Mouse (Mus musculus) embryonic stem cell, embryonic (primary cell): ENCODE data around the gene Acaa1b.

ENCODE experiments used
- CTCF ChIA-PET, 4 experiments: fragments of 300-600 bp in 2 of 4; fragments of 350-600 bp in 2 of 4; sonication (Branson Sonifier 250); formaldehyde crosslinking; loops; one replicate each; lab custom pipeline; 2022; ENCODE audit warnings: inconsistent platforms in 2 of 4; lab: Charles Lee
- POLR2A ChIA-PET, 4 experiments: fragments of 300-600 bp in 2 of 4; fragments of 350-600 bp in 2 of 4; sonication (Branson Sonifier 250); formaldehyde crosslinking; loops; one replicate each; lab custom pipeline; 2022; ENCODE audit warnings: antibody characterized with exemption in 4 of 4, inconsistent platforms in 1 of 4; lab: Charles Lee

The Acaa1b gene

DNA sequence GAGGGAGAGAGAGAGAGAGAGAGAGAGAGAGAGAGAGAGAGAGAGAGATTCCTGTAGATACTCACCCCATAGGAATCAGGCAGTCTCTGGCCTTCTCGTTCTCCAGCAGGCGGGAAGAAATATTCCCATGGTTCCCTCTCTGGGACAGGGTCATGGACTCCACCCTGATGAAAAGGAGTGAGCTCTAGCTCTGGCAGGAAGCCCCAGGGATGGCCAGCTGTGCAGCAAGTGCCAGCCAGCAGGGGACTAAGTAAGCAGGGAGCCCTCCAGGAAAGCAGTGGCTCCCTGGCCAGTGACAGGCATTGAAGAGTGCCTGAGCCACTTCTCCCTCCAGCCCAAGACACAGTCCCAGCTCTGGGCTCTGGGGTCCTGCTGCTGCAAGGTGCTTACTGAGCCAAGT, 5.1 kb downstream of the Acaa1b start:
- ChIA-PET CTCF (interaction anchor here in 1 of 4 experiments (0.8 kb wide), 1 partner anchor 40 kb away, joined by 3 read pairs; no protein-coding TSS in a partner anchor), POLR2A (interaction anchor here in 1 of 4 experiments (1.4 kb wide), 1 partner anchor 21 kb away, joined by 3 read pairs; no protein-coding TSS in a partner anchor)

DNA sequence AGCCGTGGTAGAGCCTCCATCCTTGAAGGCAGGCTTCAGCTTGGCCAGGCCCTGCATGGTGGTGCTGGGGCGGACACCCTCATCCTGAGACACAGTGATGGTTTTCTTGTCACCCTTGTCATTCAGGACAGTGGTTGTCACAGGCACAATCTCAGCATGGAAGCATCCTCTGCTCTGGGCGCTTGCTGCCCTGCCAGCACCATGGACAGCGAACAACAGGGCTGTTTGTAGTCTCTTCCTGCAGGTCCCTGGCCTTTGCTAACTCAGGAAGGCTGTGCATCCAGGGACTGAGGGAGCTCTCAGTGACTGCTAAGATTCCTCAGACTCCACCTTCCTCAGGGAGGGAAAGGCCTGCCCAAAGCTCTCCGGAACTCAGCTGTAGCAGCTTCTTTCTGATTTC, 7.3 kb downstream of the Acaa1b start:
- POLR2A ChIA-PET, result interaction anchor here in 1 of 4 experiments (0.8 kb wide), 1 partner anchor 10 kb away, joined by 3 read pairs; the partner anchor contains the start of gene Gm47289
- CTCF ChIA-PET, result interaction anchor here in 2 of 4 experiments (1.0 to 1.3 kb wide), 2 partner anchors 42 kb away, joined by 3 read pairs; no protein-coding TSS in a partner anchor

- CTCF ChIA-PET, result no interaction called here
- POLR2A ChIA-PET, result no interaction called here
Measured at GRCm38 (mm10) chr9:119146098-119146770, 10.7 kb downstream of the Acaa1b start.

GRCm38 (mm10) chr9:119145638-119146037, 11.3 kb downstream of the Acaa1b start:
- CTCF ChIA-PET, result interaction anchor here in 1 of 4 experiments (1.3 kb wide), 1 partner anchor 11 kb away, joined by 3 read pairs; the partner anchor contains the start of gene Acaa1b
- POLR2A ChIA-PET, result interaction anchor here in 1 of 4 experiments (1.4 kb wide), 1 partner anchor 9 kb away, joined by 4 read pairs; no protein-coding TSS in a partner anchor

DNA sequence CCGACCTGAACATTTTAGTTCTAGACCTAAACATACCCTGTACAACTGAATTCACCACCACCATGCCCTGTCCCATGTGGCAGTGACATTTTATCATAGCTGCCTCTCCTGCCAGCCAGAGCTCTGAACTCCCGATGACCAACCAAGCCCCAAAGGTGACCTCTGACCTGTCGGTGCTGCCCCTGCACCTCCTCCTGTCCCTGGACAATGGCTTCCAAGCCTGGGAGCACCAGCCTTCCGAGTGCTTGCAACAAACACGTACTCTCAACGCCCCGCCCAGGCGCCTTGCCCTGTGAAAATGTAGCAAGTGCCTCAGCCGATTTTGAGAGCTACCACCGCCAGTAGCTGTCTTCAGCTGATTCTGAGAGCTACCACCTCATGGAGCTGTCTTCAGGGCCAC, 11.8 kb downstream of the Acaa1b start:
- POLR2A ChIA-PET, result interaction anchor here in 1 of 4 experiments (1.4 kb wide), 1 partner anchor 10 kb away, joined by 4 read pairs; no protein-coding TSS in a partner anchor
- CTCF ChIA-PET, result interaction anchor here in 3 of 4 experiments (0.6 to 1.3 kb wide), 4 partner anchors 11 to 47 kb away, joined by 3 to 4 read pairs (median 3); partner anchors contain the start of gene Acaa1b (in 2 of the 3)

GRCm38 (mm10) chr9:119144696-119145095, 12.2 kb downstream of the Acaa1b start:
- CTCF ChIA-PET, result interaction anchor here in 3 of 4 experiments (0.6 to 1.3 kb wide), 4 partner anchors 12 to 47 kb away, joined by 3 to 4 read pairs (median 3); partner anchors contain the start of gene Acaa1b (in 2 of the 3)
- POLR2A ChIA-PET, result interaction anchor here in 1 of 4 experiments (1.4 kb wide), 1 partner anchor 10 kb away, joined by 4 read pairs; no protein-coding TSS in a partner anchor

GRCm38 (mm10) chr9:119143372-119143771, 13.5 kb downstream of the Acaa1b start:
- ChIA-PET POLR2A (interaction anchor here in 1 of 4 experiments (0.5 kb wide), 1 partner anchor 49 kb away, joined by 3 read pairs; no protein-coding TSS in a partner anchor), CTCF (no interaction called here)

GRCm38 (mm10) chr9:119142066-119142465, 14.8 kb downstream of the Acaa1b start:
- ChIA-PET POLR2A (no interaction called here), CTCF (interaction anchor here in 2 of 4 experiments (0.6 to 1.0 kb wide), 2 partner anchors 34 to 260 kb away, joined by 3 read pairs; partner anchors contain the start of gene Acvr2b (in 1 of the 2))

- CTCF ChIA-PET, result no interaction called here
- POLR2A ChIA-PET, result no interaction called here
Measured at GRCm38 (mm10) chr9:119138836-119139235, 18.1 kb downstream of the Acaa1b start.

GRCm38 (mm10) chr9:119130692-119131091, 26.2 kb downstream of the Acaa1b start:
- ChIA-PET POLR2A (interaction anchor here in 1 of 4 experiments (0.8 kb wide), 1 partner anchor 9 kb away, joined by 3 read pairs; no protein-coding TSS in a partner anchor), CTCF (no interaction called here)

GRCm38 (mm10) chr9:119128436-119129181, 28.3 kb downstream of the Acaa1b start:
- ChIA-PET POLR2A (interaction anchor here in 1 of 4 experiments (0.6 kb wide), 1 partner anchor 133 kb away, joined by 4 read pairs; no protein-coding TSS in a partner anchor), CTCF (interaction anchor here in 1 of 4 experiments (0.6 kb wide), 1 partner anchor 289 kb away, joined by 5 read pairs; no protein-coding TSS in a partner anchor)

GRCm38 (mm10) chr9:119122596-119123369, 34.1 kb downstream of the Acaa1b start:
- ChIA-PET CTCF (interaction anchor here in 1 of 4 experiments (0.6 kb wide), 1 partner anchor 197 kb away, joined by 3 read pairs; no protein-coding TSS in a partner anchor), POLR2A (interaction anchor here in 1 of 4 experiments (0.7 kb wide), 1 partner anchor 199 kb away, joined by 3 read pairs; no protein-coding TSS in a partner anchor)

DNA sequence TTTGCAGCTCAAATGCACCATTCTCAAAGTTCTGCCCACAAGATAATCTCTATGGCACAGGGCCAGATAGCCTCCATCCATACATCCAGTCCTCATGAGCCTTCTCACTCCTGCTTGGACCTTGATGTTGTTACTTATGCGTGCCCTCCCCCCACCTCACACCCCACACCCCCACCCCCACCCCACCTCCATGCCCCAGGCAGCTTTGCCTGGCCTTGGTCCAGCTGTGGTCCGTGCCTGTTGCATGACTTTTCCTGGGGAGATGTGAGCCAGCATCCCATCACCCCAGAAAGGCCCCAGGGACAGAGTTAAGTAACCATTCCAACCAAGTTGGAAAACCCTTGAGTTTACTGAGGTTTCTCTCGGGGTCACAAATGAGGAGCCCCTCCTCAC, 36.7 kb downstream of the Acaa1b start:
- POLR2A ChIA-PET, result interaction anchor here in 1 of 4 experiments (0.6 kb wide), 1 partner anchor 18 kb away, joined by 3 read pairs; the partner anchor contains the start of gene Dlec1
- CTCF ChIA-PET, result interaction anchor here in 1 of 4 experiments (0.6 kb wide), 1 partner anchor 94 kb away, joined by 3 read pairs; no protein-coding TSS in a partner anchor

DNA sequence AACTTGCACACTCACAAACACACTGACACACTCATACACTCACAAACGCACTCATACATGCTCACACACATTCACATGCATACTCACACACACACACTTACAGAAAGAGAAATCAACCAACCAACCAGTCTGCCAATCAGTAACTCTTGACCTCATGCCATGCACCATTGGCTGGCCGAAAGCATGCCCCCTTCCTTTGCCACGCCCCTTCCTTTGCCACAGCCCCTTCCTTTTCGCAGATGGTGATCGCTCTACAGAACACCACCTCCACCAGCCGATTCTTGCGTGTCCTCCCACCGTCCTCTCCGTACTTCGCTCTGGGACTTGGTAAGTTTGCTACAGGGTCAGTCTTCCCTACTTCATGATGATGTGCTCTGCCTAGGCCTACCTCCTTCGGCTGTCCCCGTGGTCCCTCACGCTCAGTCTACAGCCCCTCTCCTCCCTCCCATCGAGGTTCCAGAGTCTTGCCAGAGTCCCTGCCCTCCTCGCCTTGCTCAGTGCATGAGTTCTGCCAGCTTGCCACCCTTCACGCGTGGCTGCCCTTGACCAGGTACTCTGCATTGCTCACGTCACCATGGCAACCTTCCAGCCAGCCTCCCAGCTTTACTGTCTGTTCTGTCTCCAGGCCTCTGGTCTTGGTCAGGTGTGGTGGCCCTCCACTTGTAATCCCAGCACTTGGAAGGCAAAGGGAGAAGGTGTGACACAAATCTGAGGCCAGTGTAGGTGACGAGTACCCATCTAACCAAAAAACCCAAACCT, 37.3 kb downstream of the Acaa1b start:
- CTCF ChIA-PET, result interaction anchor here in 2 of 4 experiments (0.6 to 0.7 kb wide), 2 partner anchors 37 to 93 kb away, joined by 3 read pairs; no protein-coding TSS in a partner anchor
- POLR2A ChIA-PET, result interaction anchor here in 1 of 4 experiments (0.7 kb wide), 1 partner anchor 18 kb away, joined by 3 read pairs; the partner anchor contains the start of gene Dlec1

- POLR2A ChIA-PET, result interaction anchor here in 2 of 4 experiments (1.1 to 1.2 kb wide), 2 partner anchors 38 to 288 kb away, joined by 3 read pairs; no protein-coding TSS in a partner anchor
- CTCF ChIA-PET, result interaction anchor here in 2 of 4 experiments (0.6 to 1.6 kb wide), 7 partner anchors 27 to 1456 kb away, joined by 3 to 8 read pairs (median 3); no protein-coding TSS in a partner anchor
Measured at GRCm38 (mm10) chr9:119114911-119115310, 42.0 kb downstream of the Acaa1b start.

- ChIA-PET POLR2A (interaction anchor here in 1 of 4 experiments (1.8 kb wide), 1 partner anchor 28 kb away, joined by 5 read pairs; no protein-coding TSS in a partner anchor), CTCF (interaction anchor here in 3 of 4 experiments (0.7 to 1.5 kb wide), 5 partner anchors 60 to 1247 kb away, joined by 4 to 7 read pairs (median 4); no protein-coding TSS in a partner anchor)
Measured at GRCm38 (mm10) chr9:119110640-119111039, 46.3 kb downstream of the Acaa1b start.
